ENCODE assay signal across 8 mouse cellular contexts in genomic region chr9:67758686-67759085, GRCm38 (mm10). TPM values are rescaled to one million over a fixed set of nuclear protein-coding genes. Genes with fewer than 3 reads are reported as not detected.
A peak's percentile ranks its signal among the peaks of the same experiment; 100 is the strongest.
DNase-seq lines count a peak whose midpoint lies in the region; ATAC-seq and TF ChIP-seq lines count a peak whose summit lies in the region.

No protein-coding gene starts in this region.

- H3K36me3 ChIP-seq in ES-E14 (ENCODE audit: control insufficient read depth, insufficient read depth, low read length, poor library complexity, severe bottlenecking) = no peaks in the 10 kb centered on the region
- no peaks in the 10 kb centered on the region for H3K36me3 ChIP-seq in embryonic facial prominence, embryonic 14.5 days (ENCODE audit: control insufficient read depth, insufficient read depth, low read length)
- H3K36me3 ChIP-seq in heart, embryonic 13.5 days = no peaks in the 10 kb centered on the region
- no peaks in the 10 kb centered on the region for H3K36me3 ChIP-seq in kidney, embryonic 14.5 days (ENCODE audit: control insufficient read depth, insufficient read depth, low read length)
- no peaks in the 10 kb centered on the region for H3K36me3 ChIP-seq in liver, embryonic 14.5 days (replicated peaks; ENCODE audit: control insufficient read depth, insufficient read depth, low read depth)
- no peaks in the 10 kb centered on the region for H3K36me3 ChIP-seq in neural tube, embryonic 14.5 days (ENCODE audit: control insufficient read depth, insufficient read depth, low read length)

- peak overlapping the region; percentile 95 for H3K4me2 ChIP-seq in embryonic facial prominence, embryonic 14.5 days (ENCODE audit: low read depth, low read length)
- H3K4me2 ChIP-seq in heart, embryonic 13.5 days = peak overlapping the region; percentile 93
- peak overlapping the region; percentile 98 for H3K4me2 ChIP-seq in kidney, embryonic 14.5 days (replicated peaks; ENCODE audit: low read depth, low read length)
- no peak overlapping the region for H3K4me2 ChIP-seq in liver, embryonic 14.5 days (ENCODE audit: low read depth)
- peak overlapping the region; percentile 74 for H3K4me2 ChIP-seq in neural tube, embryonic 14.5 days (ENCODE audit: low read depth, low read length)

- in situ Hi-C loops in ES-E14 (cut with MboI; ENCODE audit: low sequenced_read_pairs in 2 of 2, unreplicated experiment in 2 of 2) = no loop called here

- TF ChIP-seq EP300 in liver, embryonic 14.5 days (IDR thresholded peaks at IDR 0.05; ENCODE audit: low read depth) = no peak

- peak overlapping the region; percentile 23 to 77; a peak in 3 of 4 replicates for H3K4me3 ChIP-seq in ES-E14 (ENCODE audit: insufficient read depth in 1 of 2, low read depth in 1 of 2, low read length in 2 of 2, poor library complexity in 1 of 2, severe bottlenecking in 1 of 2)
- peak overlapping the region; percentile 66; the same call in 1 of the 2 replicates for H3K4me3 ChIP-seq in embryonic facial prominence, embryonic 14.5 days (ENCODE audit: low read depth, low read length)
- H3K4me3 ChIP-seq in heart, embryonic 13.5 days = peak overlapping the region; percentile 74
- peak overlapping the region; percentile 58; the same call in 1 of the 2 replicates for H3K4me3 ChIP-seq in kidney, embryonic 14.5 days (ENCODE audit: low read length)
- H3K4me3 ChIP-seq in liver, embryonic 14.5 days (ENCODE audit: insufficient read depth in 1 of 2, low read depth in 2 of 2, low read length in 2 of 2) = no peak overlapping the region
- H3K4me3 ChIP-seq in neural tube, embryonic 14.5 days (ENCODE audit: low read depth, low read length) = peak overlapping the region; percentile 60; the same call in 1 of the 2 replicates

- H3K4me1 ChIP-seq in ES-E14 (ENCODE audit: control insufficient read depth in 2 of 2, insufficient read depth in 2 of 2, low read length in 2 of 2, poor library complexity in 1 of 2) = no peaks in the 10 kb centered on the region
- H3K4me1 ChIP-seq in embryonic facial prominence, embryonic 14.5 days (ENCODE audit: control insufficient read depth, insufficient read depth, low read length) = 0 out of 2 replicates have a peak, but pooled peaks cover 4% of the 10 kb centered on the region
- peaks cover 19% of the 10 kb centered on the region for H3K4me1 ChIP-seq in heart, embryonic 13.5 days
- peaks cover 4% of the 10 kb centered on the region; the same call in 1 of the 2 replicates for H3K4me1 ChIP-seq in kidney, embryonic 14.5 days (ENCODE audit: control insufficient read depth, insufficient read depth, low read length)
- no peaks in the 10 kb centered on the region for H3K4me1 ChIP-seq in liver, embryonic 14.5 days (replicated peaks; ENCODE audit: control insufficient read depth in 2 of 2, insufficient read depth in 2 of 2, low read length in 1 of 2)
- H3K4me1 ChIP-seq in neural tube, embryonic 14.5 days (ENCODE audit: control insufficient read depth, insufficient read depth, low read length) = peaks cover 5% of the 10 kb centered on the region; the same call in 1 of the 2 replicates

- peak; percentile 56 for DNase-seq in ES-E14 (ENCODE audit: low read depth, low spot score)
- DNase-seq in brain, adult 2 months (ENCODE audit: low read depth, low spot score) = peak; percentile 91
- DNase-seq in embryonic facial prominence, embryonic 14.5 days (ENCODE audit: low spot score) = peak; percentile 78
- DNase-seq in liver, embryonic 14.5 days (ENCODE audit: low read depth in 3 of 3, low spot score in 3 of 3) = peak in 2 of 3 experiments; percentile 3 to 7

- H3K27me3 ChIP-seq in embryonic facial prominence, embryonic 14.5 days (replicated peaks; ENCODE audit: control insufficient read depth, insufficient read depth, low read length) = peaks cover 32% of the 10 kb centered on the region
- H3K27me3 ChIP-seq in heart, embryonic 13.5 days (replicated peaks) = peaks cover 42% of the 10 kb centered on the region
- H3K27me3 ChIP-seq in kidney, embryonic 14.5 days (ENCODE audit: control insufficient read depth, insufficient read depth, low read length) = peaks cover 15% of the 10 kb centered on the region
- H3K27me3 ChIP-seq in liver, embryonic 14.5 days (ENCODE audit: control insufficient read depth, insufficient read depth, low read length) = peaks cover 34% of the 10 kb centered on the region
- peaks cover 8% of the 10 kb centered on the region for H3K27me3 ChIP-seq in neural tube, embryonic 14.5 days (ENCODE audit: control insufficient read depth, insufficient read depth, low read length)

- no peak overlapping the region for H3K27ac ChIP-seq in ES-E14 (ENCODE audit: insufficient read depth, low read depth, low read length, poor library complexity, severe bottlenecking)
- H3K27ac ChIP-seq in embryonic facial prominence, embryonic 14.5 days (replicated peaks; ENCODE audit: low read depth, low read length) = no peak overlapping the region
- no peak overlapping the region for H3K27ac ChIP-seq in heart, embryonic 13.5 days (replicated peaks)
- no peak overlapping the region for H3K27ac ChIP-seq in kidney, embryonic 14.5 days (ENCODE audit: low read depth, low read length)
- no peak overlapping the region for H3K27ac ChIP-seq in liver, embryonic 14.5 days
- H3K27ac ChIP-seq in neural tube, embryonic 14.5 days (ENCODE audit: low read depth, low read length) = no peak overlapping the region

- 9% methylated on average over 9 of the region's 9 CpGs for WGBS in embryonic facial prominence, embryonic 14.5 days
- WGBS in heart, embryonic 13.5 days = 5% methylated on average over 9 of the region's 9 CpGs
- WGBS in kidney, embryonic 14.5 days = 3% methylated on average over 9 of the region's 9 CpGs
- WGBS in liver, embryonic 14.5 days (ENCODE audit: insufficient replicate concordance) = 3% methylated on average over 9 of the region's 9 CpGs
- WGBS in neural tube, embryonic 14.5 days = 6% methylated on average over 9 of the region's 9 CpGs

- no peak overlapping the region for H3K9ac ChIP-seq in ES-E14 (ENCODE audit: insufficient read depth, low read depth, low read length, poor library complexity, severe bottlenecking)
- H3K9ac ChIP-seq in embryonic facial prominence, embryonic 14.5 days (ENCODE audit: low read depth, low read length) = no peak overlapping the region
- H3K9ac ChIP-seq in heart, embryonic 13.5 days = no peak overlapping the region
- no peak overlapping the region for H3K9ac ChIP-seq in kidney, embryonic 14.5 days (ENCODE audit: low read depth, low read length)
- H3K9ac ChIP-seq in liver, embryonic 14.5 days (replicated peaks) = no peak overlapping the region
- H3K9ac ChIP-seq in neural tube, embryonic 14.5 days (replicated peaks; ENCODE audit: low read depth, low read length) = no peak overlapping the region

- peak; percentile 67 for TF ChIP-seq CTCF in liver, embryonic 14.5 days (IDR thresholded peaks at IDR 0.05; ENCODE audit: low read depth)

- H3K9me3 ChIP-seq in ES-E14 (ENCODE audit: control insufficient read depth, insufficient read depth, low read depth, low read length) = no peaks in the 10 kb centered on the region
- H3K9me3 ChIP-seq in embryonic facial prominence, embryonic 14.5 days (ENCODE audit: control insufficient read depth, low read length) = 0 out of 2 replicates have a peak, but pooled peaks cover 4% of the 10 kb centered on the region
- 0 out of 2 replicates have a peak, but pooled peaks cover 6% of the 10 kb centered on the region for H3K9me3 ChIP-seq in heart, embryonic 13.5 days
- no peaks in the 10 kb centered on the region; the same call in 1 of the 2 replicates for H3K9me3 ChIP-seq in kidney, embryonic 14.5 days (ENCODE audit: control insufficient read depth, low read length)
- H3K9me3 ChIP-seq in liver, embryonic 14.5 days (ENCODE audit: control insufficient read depth, low read length) = no peaks in the 10 kb centered on the region
- no peaks in the 10 kb centered on the region for H3K9me3 ChIP-seq in neural tube, embryonic 14.5 days (ENCODE audit: control insufficient read depth, low read length)

- no peak for ATAC-seq in embryonic facial prominence, embryonic 14.5 days (ENCODE audit: low read depth)
- ATAC-seq in heart, embryonic 13.5 days (ENCODE audit: extremely low read depth, insufficient number of reproducible peaks, low FRiP score, low TSS enrichment) = no peak
- no peak for ATAC-seq in kidney, embryonic 14.5 days (ENCODE audit: low FRiP score, low TSS enrichment)
- ATAC-seq in liver, embryonic 14.5 days (ENCODE audit: insufficient read depth) = no peak
- ATAC-seq in neural tube, embryonic 14.5 days (ENCODE audit: low read depth) = no peak
- ATAC-seq in erythroblast, adult 5-6 weeks (replicated peaks; ENCODE audit: low FRiP score, poor library complexity, severe bottlenecking) = no peak

TF ChIP-seq in ES-E14, 5 proteins besides CTCF, POLR2A, EP300 and RAD21:
- TF ChIP-seq ZC3H11A (IDR thresholded peaks at IDR 0.05; ENCODE audit: borderline replicate concordance, low read depth, low read length) (0 out of 2 replicates have a peak, but pooled peaks have one; percentile 12), ZNF384 (IDR thresholded peaks at IDR 0.05; ENCODE audit: low read depth, low read length) (no peak)

RNA-seq across cellular contexts. Expression of gene C2cd4b, which starts 0.6 kb away (rescaled TPM):
- total RNA-seq in ES-E14 (2012; rRNA removed) = 1.1 and 1.3 TPM in 2 replicates
- 0.38 and 1.0 TPM in 2 replicates for polyA plus RNA-seq in embryonic facial prominence, embryonic 14.5 days (2014; fragmentation: Nextera tagmentation; extraction: Ambion mirVana)
- polyA plus RNA-seq in heart, embryonic 13.5 days (2015; fragmentation: Nextera tagmentation; extraction: Ambion mirVana) = 0.71 and 1.1 TPM in 2 replicates
- 0.35 and 0.57 TPM in 2 replicates for polyA plus RNA-seq in kidney, embryonic 14.5 days (2014; fragmentation: Nextera tagmentation; extraction: Ambion mirVana)
- polyA plus RNA-seq in liver, embryonic 14.5 days (2012; rRNA removed) = not detected in 2 replicates
- polyA plus RNA-seq in liver, embryonic 14.5 days (2014; fragmentation: Nextera tagmentation; extraction: Ambion mirVana) = not detected in 2 replicates
- polyA plus RNA-seq in neural tube, embryonic 14.5 days (2014; fragmentation: Nextera tagmentation; extraction: Ambion mirVana) = 1.6 and 1.9 TPM in 2 replicates
- total RNA-seq in erythroblast, adult 5-6 weeks (2015; ENCODE audit: low replicate concordance) = not detected in 2 replicates
- not detected in 2 replicates for total RNA-seq in erythroblast, adult 5-6 weeks (2017; ENCODE audit: low replicate concordance)

Comparison
In these comparisons a context has a peak if more than half of its experiments do, and no peak if none do; other contexts are left out.
1. DNase-seq: peak in every context shown above with its lines; median percentile 91 in brain, adult 2 months; 78 in embryonic facial prominence, embryonic 14.5 days; 56 in ES-E14; 5 in liver, embryonic 14.5 days.
2. H3K4me3 ChIP-seq: peak in ES-E14 (2 of 2), embryonic facial prominence, embryonic 14.5 days (single experiment), heart, embryonic 13.5 days (single experiment), kidney, embryonic 14.5 days (single experiment) and neural tube, embryonic 14.5 days (single experiment); none in liver, embryonic 14.5 days (0 of 2).